In genomic region chr17:70852686-70853386, GRCm38 (mm10) we compare ENCODE assay signal across 8 mouse cellular contexts. TPM values are rescaled to one million over a fixed set of nuclear protein-coding genes. Genes with fewer than 3 reads are reported as not detected.
DNase-seq lines count a peak whose midpoint lies in the region; ATAC-seq and TF ChIP-seq lines count a peak whose summit lies in the region.

No protein-coding gene starts in this region.

- H3K4me3 ChIP-seq in cerebellum, adult 2 months (replicated peaks; ENCODE audit: insufficient read depth, low read depth, low read length), result peak overlapping the region; percentile 69
- H3K4me3 ChIP-seq in hindbrain, embryonic 14.5 days (replicated peaks; ENCODE audit: low read length), result peak overlapping the region; percentile 60

- H3K27me3 ChIP-seq in cerebellum, adult 2 months (ENCODE audit: control insufficient read depth, insufficient read depth, low read length), result peaks cover 10% of the 10 kb centered on the region; the same call in 1 of the 2 replicates
- H3K27me3 ChIP-seq in hindbrain, embryonic 14.5 days (ENCODE audit: control insufficient read depth, insufficient read depth, low read length), result peaks cover 48% of the 10 kb centered on the region

- DNase-seq in NIH3T3 (ENCODE audit: low read depth), result peak; percentile 82
- DNase-seq in cerebellum, adult 2 months, result peak; percentile 54 to 65
- DNase-seq in gastrocnemius, adult 18-20 months (ENCODE audit: low spot score), result peak; percentile 81
- DNase-seq in hindbrain, embryonic 14.5 days (ENCODE audit: low spot score), result peak; percentile 64
- DNase-seq in left cerebral cortex, postnatal 25 days (ENCODE audit: low spot score in 2 of 2), result peak; percentile 47 to 53
- DNase-seq in right cerebral cortex, postnatal 14 days, result peak; percentile 40

- peak; percentile 75 for ATAC-seq in hindbrain, embryonic 14.5 days (ENCODE audit: low FRiP score)
- ATAC-seq in megakaryocyte progenitor cell, adult 5-6 weeks (replicated peaks; ENCODE audit: poor library complexity), result peak; percentile 18
- no peak for ATAC-seq in erythroid progenitor cell, adult 5-6 weeks (replicated peaks; ENCODE audit: low FRiP score, poor library complexity, severe bottlenecking)

- H3K4me2 ChIP-seq in hindbrain, embryonic 14.5 days (replicated peaks), result peak overlapping the region; percentile 99

- no peak for TF ChIP-seq CTCF in cerebellum, adult 2 months (IDR thresholded peaks at IDR 0.05; ENCODE audit: borderline replicate concordance, insufficient read depth, low read depth, low read length)

- no peak overlapping the region for H3K27ac ChIP-seq in cerebellum, adult 2 months (ENCODE audit: insufficient read depth, low read length)
- H3K27ac ChIP-seq in hindbrain, embryonic 14.5 days, result peak overlapping the region; percentile 88

- peaks cover 12% of the 10 kb centered on the region; the same call in 1 of the 2 replicates for H3K4me1 ChIP-seq in cerebellum, adult 2 months (ENCODE audit: control insufficient read depth, insufficient read depth, low read length)
- peaks cover 36% of the 10 kb centered on the region; the same call in 1 of the 2 replicates for H3K4me1 ChIP-seq in hindbrain, embryonic 14.5 days (replicated peaks; ENCODE audit: control insufficient read depth, insufficient read depth, low read length)

- H3K9ac ChIP-seq in hindbrain, embryonic 14.5 days, result peak overlapping the region; percentile 63

- TF ChIP-seq POLR2A in cerebellum, adult 2 months (IDR thresholded peaks at IDR 0.05; ENCODE audit: borderline replicate concordance, insufficient read depth, low read length), result no peak

- intact Hi-C loops in left cerebral cortex, postnatal 25 days (cut with DNase I), result no loop called here

- no peaks in the 10 kb centered on the region for H3K36me3 ChIP-seq in hindbrain, embryonic 14.5 days (replicated peaks; ENCODE audit: control insufficient read depth, insufficient read depth)

- under 1% methylated on average over 51 of the region's 51 CpGs for WGBS in cerebellum, adult 2 months
- under 1% methylated on average over 51 of the region's 51 CpGs for WGBS in hindbrain, embryonic 14.5 days

- no peaks in the 10 kb centered on the region for H3K9me3 ChIP-seq in hindbrain, embryonic 14.5 days (ENCODE audit: control insufficient read depth, low read length)

RNA-seq across cellular contexts. Expression of gene Tgif1, which starts 0.5 kb away (rescaled TPM):
- polyA plus RNA-seq in cerebellum, adult 2 months (2012; rRNA removed), result 3.5 and 4.0 TPM in 2 replicates
- 1 to 10 TPM; 4.2 to 9.3 TPM for total RNA-seq in gastrocnemius, adult 18-20 months (2021)
- polyA plus RNA-seq in hindbrain, embryonic 14.5 days (2014; fragmentation: Nextera tagmentation; extraction: Ambion mirVana), result 11.8 and 12.0 TPM in 2 replicates
- 1 to 10 TPM; 1.5 to 2.1 TPM for total RNA-seq in left cerebral cortex, postnatal 25 days (2021)
- total RNA-seq in megakaryocyte progenitor cell, adult 5-6 weeks (2015), result 77.5 and 85.6 TPM in 2 replicates
- 47.0 and 53.9 TPM in 2 replicates for total RNA-seq in megakaryocyte progenitor cell, adult 5-6 weeks (2017)
- 17.6 and 34.6 TPM in 2 replicates for total RNA-seq in erythroid progenitor cell, adult 5-6 weeks (2015; ENCODE audit: low replicate concordance)
- 1.8 and 4.2 TPM in 2 replicates for total RNA-seq in erythroid progenitor cell, adult 5-6 weeks (2017; ENCODE audit: low replicate concordance)
